7 mouse cellular contexts compared by ENCODE assay signal in genomic region chr2:122116888-122117287, GRCm38 (mm10). TPM values are rescaled to one million over a fixed set of nuclear protein-coding genes. Genes with fewer than 3 reads are reported as not detected.
DNase-seq lines count a peak whose midpoint lies in the region; ATAC-seq lines count a peak whose summit lies in the region.

No protein-coding gene starts in this region.

- H3K36me3 ChIP-seq in lung, embryonic 15.5 days, result peaks cover 9% of the 10 kb centered on the region
- peaks cover 13% of the 10 kb centered on the region for H3K36me3 ChIP-seq in forebrain, embryonic 14.5 days (ENCODE audit: control insufficient read depth, insufficient read depth, low read length)
- peaks cover 24% of the 10 kb centered on the region for H3K36me3 ChIP-seq in liver, embryonic 12.5 days
- peaks cover 8% of the 10 kb centered on the region for H3K36me3 ChIP-seq in stomach, embryonic 15.5 days

- no peaks in the 10 kb centered on the region for H3K9me3 ChIP-seq in lung, embryonic 15.5 days
- no peaks in the 10 kb centered on the region for H3K9me3 ChIP-seq in forebrain, embryonic 14.5 days (replicated peaks; ENCODE audit: control insufficient read depth, low read length)
- H3K9me3 ChIP-seq in liver, embryonic 12.5 days (replicated peaks), result no peaks in the 10 kb centered on the region
- no peaks in the 10 kb centered on the region for H3K9me3 ChIP-seq in stomach, embryonic 15.5 days

- H3K4me2 ChIP-seq in lung, embryonic 15.5 days, result peak overlapping the region; percentile 68
- H3K4me2 ChIP-seq in forebrain, embryonic 14.5 days (ENCODE audit: low read length), result no peak overlapping the region
- H3K4me2 ChIP-seq in liver, embryonic 12.5 days, result peak overlapping the region; percentile 66
- peak overlapping the region; percentile 58 for H3K4me2 ChIP-seq in stomach, embryonic 15.5 days

- no peak for ATAC-seq in lung, embryonic 15.5 days (ENCODE audit: borderline replicate concordance, extremely low read depth, low FRiP score, low TSS enrichment)
- ATAC-seq in forebrain, embryonic 14.5 days, result no peak
- ATAC-seq in liver, embryonic 12.5 days, result no peak
- no peak for ATAC-seq in stomach, embryonic 15.5 days (ENCODE audit: insufficient read depth, low FRiP score, low read depth)

- 87% methylated on average over 2 of the region's 2 CpGs for WGBS in lung, embryonic 15.5 days
- WGBS in forebrain, embryonic 14.5 days, result 89% methylated on average over 2 of the region's 2 CpGs
- 84% methylated on average over 2 of the region's 2 CpGs for WGBS in liver, embryonic 12.5 days (ENCODE audit: insufficient replicate concordance)
- 88% methylated on average over 2 of the region's 2 CpGs for WGBS in stomach, embryonic 15.5 days

- H3K4me1 ChIP-seq in lung, embryonic 15.5 days, result peaks cover 12% of the 10 kb centered on the region
- no peaks in the 10 kb centered on the region; the same call in 1 of the 2 replicates for H3K4me1 ChIP-seq in forebrain, embryonic 14.5 days (ENCODE audit: control insufficient read depth, insufficient read depth, low read length)
- H3K4me1 ChIP-seq in liver, embryonic 12.5 days, result peaks cover 24% of the 10 kb centered on the region
- H3K4me1 ChIP-seq in stomach, embryonic 15.5 days, result peaks cover 5% of the 10 kb centered on the region; the same call in 1 of the 2 replicates

- no peak overlapping the region for H3K27ac ChIP-seq in lung, embryonic 15.5 days
- H3K27ac ChIP-seq in forebrain, embryonic 14.5 days (ENCODE audit: low read depth, low read length), result no peak overlapping the region
- no peak overlapping the region for H3K27ac ChIP-seq in liver, embryonic 12.5 days
- no peak overlapping the region for H3K27ac ChIP-seq in stomach, embryonic 15.5 days

- H3K4me3 ChIP-seq in lung, embryonic 15.5 days, result peak overlapping the region; percentile 73; the same call in 1 of the 2 replicates
- H3K4me3 ChIP-seq in forebrain, embryonic 14.5 days (ENCODE audit: low read depth, low read length), result no peak overlapping the region
- H3K4me3 ChIP-seq in liver, embryonic 12.5 days, result no peak overlapping the region
- no peak overlapping the region; the same call in 1 of the 2 replicates for H3K4me3 ChIP-seq in stomach, embryonic 15.5 days (replicated peaks)

- no peak overlapping the region for H3K9ac ChIP-seq in lung, embryonic 15.5 days
- no peak overlapping the region for H3K9ac ChIP-seq in forebrain, embryonic 14.5 days (ENCODE audit: low read length)
- no peak overlapping the region for H3K9ac ChIP-seq in liver, embryonic 12.5 days
- H3K9ac ChIP-seq in stomach, embryonic 15.5 days, result no peak overlapping the region

- DNase-seq in lung, postnatal 10 days, result no peak
- DNase-seq in forebrain, embryonic 14.5 days (ENCODE audit: low spot score), result peak; percentile 1
- no peak for DNase-seq in layer of hippocampus, adult 11-12 months (ENCODE audit: low spot score)
- DNase-seq in frontal cortex, postnatal 10 days (ENCODE audit: low spot score in 2 of 2), result no peak

- no peaks in the 10 kb centered on the region for H3K27me3 ChIP-seq in lung, embryonic 15.5 days
- H3K27me3 ChIP-seq in forebrain, embryonic 14.5 days (replicated peaks; ENCODE audit: control insufficient read depth, insufficient read depth, low read length), result no peaks in the 10 kb centered on the region
- H3K27me3 ChIP-seq in liver, embryonic 12.5 days (replicated peaks), result no peaks in the 10 kb centered on the region
- no peaks in the 10 kb centered on the region for H3K27me3 ChIP-seq in stomach, embryonic 15.5 days (replicated peaks)

RNA-seq across cellular contexts. Expression of gene Spg11, which starts 1.3 kb away (rescaled TPM):
- polyA plus RNA-seq in lung, embryonic 15.5 days (2015; fragmentation: Nextera tagmentation; extraction: Ambion mirVana), result 8.8 and 10.2 TPM in 2 replicates
- polyA plus RNA-seq in forebrain, embryonic 14.5 days (2014; fragmentation: Nextera tagmentation; extraction: Ambion mirVana), result 8.2 and 9.6 TPM in 2 replicates
- polyA plus RNA-seq in liver, embryonic 12.5 days (2016; fragmentation: Nextera tagmentation; extraction: Ambion mirVana), result 5.8 and 6.2 TPM in 2 replicates
- 7.7 and 9.9 TPM in 2 replicates for polyA plus RNA-seq in stomach, embryonic 15.5 days (2015; fragmentation: Nextera tagmentation; extraction: Ambion mirVana)

RNA-seq across cellular contexts. Expression of gene B2m, which starts 30.6 kb away (rescaled TPM):
- 350 and 374 TPM in 2 replicates for polyA plus RNA-seq in lung, embryonic 15.5 days (2015; fragmentation: Nextera tagmentation; extraction: Ambion mirVana)
- polyA plus RNA-seq in forebrain, embryonic 14.5 days (2014; fragmentation: Nextera tagmentation; extraction: Ambion mirVana), result 89.8 and 92.2 TPM in 2 replicates
- polyA plus RNA-seq in liver, embryonic 12.5 days (2016; fragmentation: Nextera tagmentation; extraction: Ambion mirVana), result 273 and 281 TPM in 2 replicates
- 338 and 449 TPM in 2 replicates for polyA plus RNA-seq in stomach, embryonic 15.5 days (2015; fragmentation: Nextera tagmentation; extraction: Ambion mirVana)

RNA-seq across cellular contexts. Expression of gene Trim69, which starts 43.6 kb away (rescaled TPM):
- 0.11 TPM in 1 of 2 replicates, not detected in the other for polyA plus RNA-seq in lung, embryonic 15.5 days (2015; fragmentation: Nextera tagmentation; extraction: Ambion mirVana)
- not detected in 2 replicates for polyA plus RNA-seq in forebrain, embryonic 14.5 days (2014; fragmentation: Nextera tagmentation; extraction: Ambion mirVana)
- polyA plus RNA-seq in liver, embryonic 12.5 days (2016; fragmentation: Nextera tagmentation; extraction: Ambion mirVana), result 0.07 TPM in 1 of 2 replicates, not detected in the other
- polyA plus RNA-seq in stomach, embryonic 15.5 days (2015; fragmentation: Nextera tagmentation; extraction: Ambion mirVana), result not detected in 2 replicates
